In genomic region chr1:63928850-63929249, GRCm38 (mm10) we compare ENCODE assay signal across 14 mouse cellular contexts.
"Had no signal": no experiment of that assay in that cellular context is flagged by ENCODE, and none has a peak within 500 bp of the region (broad histone marks: within the 10 kb centered on the region; RNA-seq: fewer than 3 reads in every experiment).

No protein-coding gene starts in this region.

- H3K9me3 ChIP-seq: limb, embryonic 12.5 days; liver, embryonic 13.5 days; lung, embryonic 15.5 days; midbrain, embryonic 13.5 days; neural tube, embryonic 15.5 days; stomach, embryonic 15.5 days had no signal

- H3K27me3 ChIP-seq: limb, embryonic 12.5 days; liver, embryonic 13.5 days; lung, embryonic 15.5 days; neural tube, embryonic 15.5 days; stomach, embryonic 15.5 days had no signal

- H3K36me3 ChIP-seq: limb, embryonic 12.5 days; liver, embryonic 13.5 days; lung, embryonic 15.5 days; midbrain, embryonic 13.5 days; neural tube, embryonic 15.5 days; stomach, embryonic 15.5 days had no signal

- DNase-seq: kidney, postnatal 10 days; kidney, postnatal 4 days; liver; liver, embryonic 13.5 days; liver, postnatal 0 days; lung, postnatal 14 days; thymus, postnatal 36 days had no signal

- H3K27ac ChIP-seq: limb, embryonic 12.5 days; liver, embryonic 13.5 days; lung, embryonic 15.5 days; macrophage; midbrain, embryonic 13.5 days; neural tube, embryonic 15.5 days; stomach, embryonic 15.5 days had no signal

- H3K4me2 ChIP-seq: limb, embryonic 12.5 days; liver, embryonic 13.5 days; lung, embryonic 15.5 days; midbrain, embryonic 13.5 days; neural tube, embryonic 15.5 days; stomach, embryonic 15.5 days had no signal

- H3K4me3 ChIP-seq: limb, embryonic 12.5 days; liver, embryonic 13.5 days; lung, embryonic 15.5 days; midbrain, embryonic 13.5 days; myocyte; neural tube, embryonic 15.5 days; stomach, embryonic 15.5 days had no signal

- H3K4me1 ChIP-seq: limb, embryonic 12.5 days; liver, embryonic 13.5 days; lung, embryonic 15.5 days; neural tube, embryonic 15.5 days; stomach, embryonic 15.5 days had no signal

- H3K9ac ChIP-seq: limb, embryonic 12.5 days; liver, embryonic 13.5 days; liver, postnatal 0 days; lung, embryonic 15.5 days; midbrain, embryonic 13.5 days; neural tube, embryonic 15.5 days; stomach, embryonic 15.5 days had no signal
